Mouse (Mus musculus) lung, embryonic 14.5 days (tissue): ENCODE measurements around the gene Ctnnbip1. TPM values are rescaled to one million over a fixed set of nuclear protein-coding genes. Genes with fewer than 3 reads are reported as not detected.

Experiments used
- ATAC-seq: fragments of 200-750 bp; cut with Nextera tagmentation; 2 replicates; pipeline ENCODE4 v1.8.0; 2017; ENCODE audit warnings: mild to moderate bottlenecking, moderate TSS enrichment, moderate library complexity; ENCODE audit not compliant: insufficient read depth
- DNase-seq: peaks from one replicate; pipeline ENCODE4 v3.0.0-alpha.2; 2015
- H3K27ac ChIP-seq: fragments of 300-500 bp; sonication (generic); 2 replicates; pipeline ENCODE4 v1.5.1; 2014; ENCODE audit warnings: low read depth, mild to moderate bottlenecking, moderate library complexity
- H3K27me3 ChIP-seq: fragments of 300-500 bp; sonication (generic); 2 replicates; pipeline ENCODE4 v1.6.1; 2014; ENCODE audit warnings: low read length, control low read depth; ENCODE audit not compliant: insufficient read depth
- H3K36me3 ChIP-seq: fragments of 300-500 bp; sonication (generic); 2 replicates; pipeline ENCODE4 v1.6.1; 2014; ENCODE audit warnings: control low read depth; ENCODE audit not compliant: insufficient read depth
- H3K4me1 ChIP-seq: fragments of 300-500 bp; sonication (generic); 2 replicates; pipeline ENCODE4 v1.6.1; 2014; ENCODE audit warnings: antibody characterized with exemption, control low read depth; ENCODE audit not compliant: insufficient read depth
- H3K4me2 ChIP-seq: fragments of 300-500 bp; sonication (generic); 2 replicates; pipeline ENCODE4 v1.6.1; 2014; ENCODE audit warnings: mild to moderate bottlenecking
- H3K4me3 ChIP-seq: fragments of 300-500 bp; sonication (generic); 2 replicates; pipeline ENCODE4 v1.5.1; 2014; ENCODE audit warnings: low read depth, low read length
- H3K9ac ChIP-seq: fragments of 300-500 bp; sonication (generic); 2 replicates; pipeline ENCODE4 v1.6.1; 2014
- H3K9me3 ChIP-seq: fragments of 300-500 bp; sonication (generic); 2 replicates; pipeline ENCODE4 v1.6.1; 2016; ENCODE audit warnings: low read depth, low read length, control low read depth
- CTCF ChIP-seq: IDR thresholded peaks from 2 replicates; pipeline ENCODE4 v1.5.1; 2016; ENCODE audit warnings: antibody characterized with exemption, low read depth
- WGBS: fragments of 180-500 bp; shearing (Covaris S2); extraction: QIAGEN DNeasy Blood & Tissue Kit; methylation state at CpG from one replicate; pipeline ENCODE4 v1.1.7; 2014; 5-methylcytosine and 5-hydroxymethylcytosine counted together
- polyA plus RNA-seq: library from polyadenylated mRNA; unstranded; fragments of >200 nt; fragmentation: Nextera tagmentation; extraction: Ambion mirVana; gene quantifications from 2 replicates; pipeline ENCODE4 v1.2.1, GENCODE M21; 2014

Gene Ctnnbip1
- polyA plus RNA-seq, 1 experiment from 2014 or later, result 65.4 TPM

DNA sequence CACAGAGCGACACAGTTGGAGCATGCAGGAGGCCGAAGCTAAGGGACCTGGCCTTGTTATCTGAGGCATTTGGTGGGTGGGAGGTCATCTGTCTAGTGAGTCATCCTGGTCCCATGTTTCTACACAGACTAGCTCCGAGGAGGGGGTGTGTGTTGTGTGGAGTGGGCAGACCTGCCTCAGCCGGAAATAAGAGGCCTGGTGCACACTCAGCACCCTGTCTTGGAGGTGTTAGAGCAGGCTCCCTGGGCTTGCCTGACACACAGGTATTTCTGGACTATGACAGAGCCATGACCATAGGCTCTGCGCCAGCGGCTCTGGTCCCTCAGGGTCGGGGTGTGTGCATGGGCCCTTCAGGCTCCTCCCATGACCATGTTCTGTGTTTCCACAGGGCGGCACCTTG is 21.4 kb downstream of the Ctnnbip1 start:
- Histone ChIP-seq H3K9me3 (no peaks in the 10 kb centered on the region), H3K4me3 (no peak overlapping the region), H3K27me3 (no peaks in the 10 kb centered on the region), H3K9ac (no peak overlapping the region), H3K36me3 (0 out of 2 replicates have a peak, but pooled peaks cover 3% of the 10 kb centered on the region), H3K27ac (no peak overlapping the region), H3K4me1 (no peaks in the 10 kb centered on the region), H3K4me2 (no peak overlapping the region)
- 52% methylated on average over 8 of the region's 8 CpGs for WGBS
- ATAC-seq, result no peak; the same call in 1 of the 2 replicates
- no peak for DNase-seq
- TF ChIP-seq CTCF, result no peak

DNA sequence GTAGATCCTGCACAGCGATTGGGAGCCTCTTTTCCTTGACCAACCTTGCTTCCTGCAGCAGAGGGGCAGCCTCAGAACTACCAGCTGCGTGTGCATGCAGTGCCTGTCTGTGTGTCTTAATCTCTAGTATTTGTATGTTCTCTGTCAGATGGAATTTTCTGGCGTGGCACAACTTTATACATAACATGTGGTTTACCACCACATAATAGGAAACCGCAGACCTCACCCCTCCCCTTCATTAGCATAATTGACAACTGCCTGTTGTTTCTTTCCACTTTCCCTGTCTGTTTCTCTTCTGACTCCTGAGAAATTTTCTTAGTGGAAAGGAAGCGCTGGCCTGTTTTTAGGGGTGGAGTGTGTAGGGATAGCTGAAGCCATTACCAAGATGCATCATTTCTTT is 23.9 kb downstream of the Ctnnbip1 start:
- H3K27ac ChIP-seq, result no peak overlapping the region
- H3K4me1 ChIP-seq, result no peaks in the 10 kb centered on the region
- no peak overlapping the region for H3K4me2 ChIP-seq
- no peak overlapping the region for H3K4me3 ChIP-seq
- DNase-seq (no peak), ATAC-seq (no peak)
- no peaks in the 10 kb centered on the region for H3K9me3 ChIP-seq
- peaks cover 16% of the 10 kb centered on the region for H3K36me3 ChIP-seq
- WGBS, result 60% methylated on average over 5 of the region's 5 CpGs
- no peak overlapping the region for H3K9ac ChIP-seq
- H3K27me3 ChIP-seq, result no peaks in the 10 kb centered on the region
- TF ChIP-seq CTCF, result no peak

DNA sequence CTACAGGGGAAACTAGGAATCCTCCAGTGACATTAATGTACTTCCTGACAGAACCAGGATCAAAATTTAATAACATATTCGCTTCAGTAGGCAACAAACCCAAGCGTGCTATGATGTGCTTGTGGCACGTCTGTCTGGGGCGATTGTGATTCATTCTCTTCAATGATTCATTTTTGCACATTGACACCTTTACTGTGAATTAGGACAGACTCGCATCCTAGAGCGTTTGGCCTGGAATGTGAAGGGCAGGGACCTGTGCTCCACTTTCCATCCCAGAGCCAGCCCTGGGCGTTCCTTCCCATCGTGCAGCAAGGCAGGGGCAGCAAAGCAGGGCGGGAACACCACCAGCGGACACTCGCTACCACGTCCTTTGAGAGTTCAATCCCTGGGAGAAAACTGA is 24.4 kb downstream of the Ctnnbip1 start:
- H3K4me1 ChIP-seq, result no peaks in the 10 kb centered on the region
- peaks cover 18% of the 10 kb centered on the region for H3K36me3 ChIP-seq
- no peak overlapping the region for H3K4me2 ChIP-seq
- no peak overlapping the region for H3K9ac ChIP-seq
- ATAC-seq (no peak), DNase-seq (no peak)
- no peaks in the 10 kb centered on the region for H3K27me3 ChIP-seq
- no peak overlapping the region for H3K4me3 ChIP-seq
- WGBS, result 81% methylated on average over 12 of the region's 12 CpGs
- TF ChIP-seq CTCF, result no peak
- no peaks in the 10 kb centered on the region for H3K9me3 ChIP-seq
- no peak overlapping the region for H3K27ac ChIP-seq

GRCm38 (mm10) chr4:149542927-149543553 is 25.0 kb downstream of the Ctnnbip1 start:
- Histone ChIP-seq H3K4me2 (no peak overlapping the region), H3K9ac (no peak overlapping the region), H3K36me3 (peaks cover 18% of the 10 kb centered on the region), H3K27me3 (no peaks in the 10 kb centered on the region), H3K4me1 (no peaks in the 10 kb centered on the region), H3K4me3 (no peak overlapping the region), H3K9me3 (no peaks in the 10 kb centered on the region), H3K27ac (no peak overlapping the region)
- 48% methylated on average over 10 of the region's 10 CpGs for WGBS
- no peak for ATAC-seq
- DNase-seq, result peak; percentile 96
- TF ChIP-seq CTCF, result peak; percentile 99

- H3K9ac ChIP-seq, result no peak overlapping the region
- no peaks in the 10 kb centered on the region for H3K4me1 ChIP-seq
- no peak overlapping the region for H3K4me3 ChIP-seq
- DNase-seq (no peak), ATAC-seq (no peak)
- no peak overlapping the region for H3K27ac ChIP-seq
- H3K4me2 ChIP-seq, result no peak overlapping the region
- WGBS, result 76% methylated on average over 8 of the region's 8 CpGs
- no peaks in the 10 kb centered on the region for H3K9me3 ChIP-seq
- H3K36me3 ChIP-seq, result peaks cover 18% of the 10 kb centered on the region
- no peak for TF ChIP-seq CTCF
- no peaks in the 10 kb centered on the region for H3K27me3 ChIP-seq
These were observed 26.9 kb downstream of the Ctnnbip1 start for GRCm38 (mm10) chr4:149544892-149545291.

DNA sequence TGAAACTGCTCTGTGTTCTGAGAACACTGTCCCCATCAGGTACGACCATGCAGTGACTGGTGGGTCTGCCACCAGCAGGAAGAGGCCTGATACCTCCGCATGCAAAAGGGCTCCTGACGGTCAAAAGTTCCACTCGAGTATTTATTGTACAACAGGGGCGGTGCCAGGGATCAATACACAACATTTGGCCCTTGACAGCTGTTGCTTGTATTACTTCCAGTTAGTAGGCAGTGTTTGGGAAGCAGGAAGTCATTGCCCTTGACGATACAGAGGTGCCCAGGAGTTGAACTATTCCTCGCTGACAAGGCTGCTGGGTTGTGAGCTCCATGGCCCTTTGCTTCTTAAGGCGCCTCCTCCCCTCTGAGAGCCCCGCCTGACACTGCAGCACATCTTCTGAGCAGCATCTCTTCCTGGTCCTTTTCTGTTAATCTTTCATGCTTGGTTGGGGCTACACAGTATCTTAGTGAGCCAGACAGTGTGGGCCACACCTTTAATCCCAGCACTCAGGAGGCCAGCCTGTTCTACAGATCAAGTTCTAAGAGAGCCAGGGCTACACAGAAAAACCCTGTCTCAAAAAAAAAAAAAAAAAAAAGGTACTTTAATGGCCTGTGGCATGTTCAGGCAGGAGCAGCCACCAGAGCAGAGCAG is 28.9 kb downstream of the Ctnnbip1 start:
- Histone ChIP-seq H3K9me3 (no peaks in the 10 kb centered on the region), H3K4me1 (no peaks in the 10 kb centered on the region), H3K27ac (no peak overlapping the region), H3K4me3 (no peak overlapping the region), H3K36me3 (peaks cover 18% of the 10 kb centered on the region), H3K27me3 (no peaks in the 10 kb centered on the region), H3K4me2 (no peak overlapping the region), H3K9ac (no peak overlapping the region)
- ATAC-seq (no peak), DNase-seq (no peak)
- WGBS, result 78% methylated on average over 9 of the region's 9 CpGs
- no peak for TF ChIP-seq CTCF

DNA sequence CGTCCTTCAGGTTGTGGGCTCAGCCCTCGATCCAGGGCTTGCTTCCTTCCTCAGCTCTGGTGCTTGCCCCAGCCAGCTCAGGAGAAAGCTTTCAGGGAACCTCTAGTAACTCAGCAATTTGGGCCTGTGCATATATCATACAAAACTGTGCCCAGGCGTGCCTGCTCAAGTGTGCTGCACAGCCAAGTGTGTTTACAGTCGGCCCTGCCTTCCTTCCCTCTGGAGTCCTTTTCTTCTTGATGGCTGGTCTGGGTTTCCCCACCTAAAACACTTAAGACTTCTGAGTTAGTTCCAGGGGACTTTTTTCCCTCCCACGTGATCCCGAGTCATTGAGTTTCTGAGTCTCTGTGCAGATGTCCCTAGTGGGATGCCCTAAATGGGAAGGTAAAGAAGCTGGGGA is 29.5 kb downstream of the Ctnnbip1 start:
- H3K9ac ChIP-seq, result no peak overlapping the region
- H3K4me2 ChIP-seq, result no peak overlapping the region
- ATAC-seq (no peak), DNase-seq (no peak)
- H3K9me3 ChIP-seq, result no peaks in the 10 kb centered on the region
- peaks cover 21% of the 10 kb centered on the region for H3K36me3 ChIP-seq
- no peak for TF ChIP-seq CTCF
- no peaks in the 10 kb centered on the region for H3K4me1 ChIP-seq
- 79% methylated on average over 6 of the region's 6 CpGs for WGBS
- H3K27me3 ChIP-seq, result no peaks in the 10 kb centered on the region
- H3K4me3 ChIP-seq, result no peak overlapping the region
- no peak overlapping the region for H3K27ac ChIP-seq
